Mouse (Mus musculus) c-Kit-positive CD71-negative TER-119-negative erythroid progenitor cells, embryonic 14.5 days (primary cell): Measurements from ENCODE around the gene Gng5.

ENCODE experiments used
- DNase-seq: peaks from one replicate; pipeline ENCODE4 v3.0.0-alpha.2; 2013; ENCODE audit warnings: low read depth

Gene Gng5

DNA sequence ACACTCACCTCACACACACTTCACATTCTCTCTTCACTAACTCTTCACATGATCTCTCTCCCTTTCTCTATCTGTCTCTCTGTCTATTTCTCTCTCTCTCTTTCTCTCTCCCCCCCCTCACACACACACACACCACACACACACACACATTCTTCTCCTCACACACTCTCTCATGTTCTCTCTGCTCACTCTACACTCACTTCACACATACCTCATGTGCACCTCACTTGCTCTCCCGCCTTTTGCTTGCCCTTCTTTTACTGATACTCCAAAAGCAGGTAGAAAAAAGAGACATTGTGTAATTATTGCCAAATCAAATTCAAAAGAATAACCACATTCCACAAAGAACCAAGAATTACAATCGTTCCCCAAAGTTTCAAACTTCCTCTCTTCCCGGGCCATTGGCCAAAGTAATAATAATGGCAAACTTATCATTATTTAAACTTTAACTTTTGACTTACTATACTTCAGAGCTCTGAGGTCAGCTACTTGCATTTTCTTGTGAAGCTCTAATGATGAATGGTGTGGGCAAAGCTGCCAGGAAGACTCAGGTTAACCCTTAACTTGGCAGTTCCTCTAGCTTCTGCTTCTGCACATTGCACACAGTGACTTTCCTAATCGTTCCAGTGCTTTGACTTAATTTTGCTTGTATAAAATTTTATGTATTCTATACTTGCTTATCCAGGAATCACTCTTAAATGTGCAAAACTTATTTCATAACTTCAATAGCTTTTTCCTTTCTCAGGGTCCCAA, 41.1 kb downstream of the Gng5 start:
- DNase-seq = no peak

GRCm38 (mm10) chr3:146543632-146544031, 44.0 kb downstream of the Gng5 start:
- DNase-seq = no peak

DNA sequence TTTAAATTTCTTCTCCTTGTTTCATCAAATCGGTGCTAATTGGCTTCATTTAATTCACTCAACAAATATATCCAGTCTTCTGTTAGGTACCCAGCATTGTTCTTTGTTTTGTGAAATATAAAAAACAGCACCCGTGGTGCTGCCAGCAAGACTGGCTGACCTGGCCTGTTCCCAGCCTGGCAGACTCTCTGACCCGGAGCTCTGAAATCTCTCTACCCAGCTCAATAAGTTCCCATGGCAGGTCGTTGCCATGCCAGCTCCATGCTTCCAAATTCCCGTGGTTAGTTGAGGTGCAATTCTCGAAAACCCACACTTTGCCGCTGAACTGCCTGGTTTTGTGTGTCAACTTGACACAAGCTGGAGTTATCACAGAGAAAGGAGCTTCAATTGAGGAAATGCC, 55.2 kb downstream of the Gng5 start:
- DNase-seq = no peak
